Mouse (Mus musculus): ENCODE data around the gene Rsrp1.

DNA sequence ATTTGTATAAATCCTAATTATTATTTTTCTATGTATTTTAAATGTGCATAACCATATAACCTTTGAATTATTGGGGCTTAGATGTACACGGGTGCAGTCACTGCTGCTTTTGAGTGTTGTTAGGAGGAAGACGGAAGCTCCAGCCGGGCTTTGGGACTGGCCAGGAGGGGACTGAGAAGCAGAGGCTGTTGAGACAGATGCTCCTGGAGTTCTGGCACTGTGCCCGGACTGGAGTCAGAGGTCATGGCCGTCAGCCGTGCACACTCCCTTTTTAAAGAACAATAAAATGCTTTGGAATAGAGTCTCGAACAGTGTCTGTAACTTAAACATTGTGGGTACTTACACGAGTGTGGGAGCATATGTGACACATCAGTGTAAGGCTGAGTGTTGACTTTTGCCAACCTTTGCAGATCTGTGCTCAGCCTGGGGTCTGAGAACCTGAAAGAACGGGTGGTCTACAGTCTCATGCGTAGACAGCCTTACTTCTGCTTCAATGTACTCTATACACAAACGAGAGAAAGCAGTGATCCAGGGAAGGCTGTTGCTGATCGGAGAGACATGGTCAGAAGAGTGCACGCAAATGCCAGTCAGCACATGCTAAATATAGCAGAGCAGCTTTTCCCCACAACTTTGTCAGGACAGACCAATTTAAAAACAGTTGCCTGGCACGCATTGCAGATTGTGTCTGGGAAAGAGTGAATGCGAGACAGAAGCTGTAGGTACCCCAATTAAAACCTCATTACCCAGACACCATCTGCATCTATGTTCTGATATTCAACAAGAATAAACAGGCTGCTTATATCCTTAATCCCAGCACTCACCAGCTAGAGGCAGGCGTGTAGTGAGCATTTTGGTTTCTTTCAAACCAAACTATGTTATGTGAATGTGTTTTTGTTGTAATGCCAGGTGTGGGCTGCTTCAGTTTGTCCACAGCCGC, 14.1 kb downstream of the Rsrp1 start:
- no peak for TF ChIP-seq CTCF (IDR thresholded peaks at IDR 0.05; ENCODE audit: low read depth)
- TF ChIP-seq EP300 (IDR thresholded peaks at IDR 0.05; ENCODE audit: low read depth), result no peak
